ENCODE assay signal across 27 mouse cellular contexts in genomic region chr5:75518213-75518612, GRCm38 (mm10). TPM values are rescaled to one million over a fixed set of nuclear protein-coding genes. Genes with fewer than 3 reads are reported as not detected.
A peak's percentile ranks its signal among the peaks of the same experiment; 100 is the strongest.
DNase-seq lines count a peak whose midpoint lies in the region; ATAC-seq and TF ChIP-seq lines count a peak whose summit lies in the region.
"Had no signal": no experiment of that assay in that cellular context is flagged by ENCODE, and none has a peak within 500 bp of the region (broad histone marks: within the 10 kb centered on the region; RNA-seq: fewer than 3 reads in every experiment).

No protein-coding gene starts in this region.

- TF ChIP-seq CTCF in lung, embryonic 14.5 days (IDR thresholded peaks at IDR 0.05; ENCODE audit: low read depth): no peak

- no peak overlapping the region for H3K4me3 ChIP-seq in hindbrain, embryonic 11.5 days (ENCODE audit: low read depth, low read length)
- no peak overlapping the region for H3K4me3 ChIP-seq in hindbrain, embryonic 13.5 days
- no peak overlapping the region for H3K4me3 ChIP-seq in lung, embryonic 14.5 days (ENCODE audit: low read depth, low read length)
- H3K4me3 ChIP-seq in ES-E14 (ENCODE audit: insufficient read depth in 1 of 2, low read depth in 1 of 2, low read length in 2 of 2, poor library complexity in 1 of 2, severe bottlenecking in 1 of 2): peak overlapping the region in 1 of 2 experiments; percentile 46; a peak in 1 of 4 replicates
- H3K4me3 ChIP-seq in neural tube, embryonic 15.5 days (replicated peaks): no peak overlapping the region
- H3K4me3 ChIP-seq: embryonic facial prominence, embryonic 13.5 days; forebrain, embryonic 13.5 days; heart, embryonic 15.5 days; limb, embryonic 15.5 days; liver, embryonic 15.5 days; stomach, embryonic 15.5 days had no signal

- no peaks in the 10 kb centered on the region for H3K27me3 ChIP-seq in hindbrain, embryonic 11.5 days (ENCODE audit: control insufficient read depth, insufficient read depth, low read length)
- no peaks in the 10 kb centered on the region for H3K27me3 ChIP-seq in hindbrain, embryonic 13.5 days
- H3K27me3 ChIP-seq in lung, embryonic 14.5 days (ENCODE audit: insufficient read depth, low read length): no peaks in the 10 kb centered on the region
- H3K27me3 ChIP-seq in neural tube, embryonic 15.5 days (replicated peaks): no peaks in the 10 kb centered on the region
- H3K27me3 ChIP-seq: CH12.LX; embryonic facial prominence, embryonic 13.5 days; forebrain, embryonic 13.5 days; heart, embryonic 15.5 days; limb, embryonic 15.5 days; liver, embryonic 15.5 days had no signal

- H3K4me1 ChIP-seq in hindbrain, embryonic 11.5 days (replicated peaks; ENCODE audit: control insufficient read depth, insufficient read depth, low read length): no peaks in the 10 kb centered on the region
- H3K4me1 ChIP-seq in hindbrain, embryonic 13.5 days (replicated peaks): peaks cover 8% of the 10 kb centered on the region
- H3K4me1 ChIP-seq in lung, embryonic 14.5 days (ENCODE audit: insufficient read depth): no peaks in the 10 kb centered on the region
- peaks cover 3 to 9% of the 10 kb centered on the region in 2 experiments; a peak in 3 of 4 replicates for H3K4me1 ChIP-seq in ES-E14 (ENCODE audit: control insufficient read depth in 2 of 2, insufficient read depth in 2 of 2, low read length in 2 of 2, poor library complexity in 1 of 2)
- H3K4me1 ChIP-seq in neural tube, embryonic 15.5 days: peaks cover 3% of the 10 kb centered on the region; the same call in 1 of the 2 replicates
- H3K4me1 ChIP-seq: embryonic facial prominence, embryonic 13.5 days; forebrain, embryonic 13.5 days; heart, embryonic 15.5 days; limb, embryonic 15.5 days had no signal

- DNase-seq in hindbrain, embryonic 11.5 days (ENCODE audit: low spot score): peak; percentile 19
- DNase-seq in lung, embryonic 14.5 days: no peak
- DNase-seq in lung, postnatal 14 days: no peak
- peak; percentile 40 for DNase-seq in ES-E14 (ENCODE audit: low read depth, low spot score)
- DNase-seq in layer of hippocampus, postnatal 25 days (ENCODE audit: extremely low spot score in 1 of 2, low spot score in 1 of 2): no peak
- DNase-seq: adrenal gland, adult 2 months; B cell, adult 2 months; cerebellum, adult 11-12 months; cerebellum, postnatal 14 days; embryo, embryonic 11 days; gastrocnemius, postnatal 36 days; heart, postnatal 4 days; left cerebral cortex, postnatal 4 days; thymus, adult 18-20 months; thymus, postnatal 36 days had no signal

- no peak overlapping the region for H3K27ac ChIP-seq in hindbrain, embryonic 11.5 days (ENCODE audit: low read depth, low read length)
- H3K27ac ChIP-seq in hindbrain, embryonic 13.5 days: no peak overlapping the region
- H3K27ac ChIP-seq in lung, embryonic 14.5 days (ENCODE audit: low read depth): no peak overlapping the region
- no peak overlapping the region for H3K27ac ChIP-seq in ES-E14 (ENCODE audit: insufficient read depth, low read depth, low read length, poor library complexity, severe bottlenecking)
- no peak overlapping the region for H3K27ac ChIP-seq in neural tube, embryonic 15.5 days (replicated peaks)
- H3K27ac ChIP-seq: embryonic facial prominence, embryonic 13.5 days; forebrain, embryonic 13.5 days; heart, embryonic 15.5 days; limb, embryonic 15.5 days; liver, embryonic 15.5 days; macrophage; stomach, embryonic 15.5 days had no signal

- no peaks in the 10 kb centered on the region for H3K9me3 ChIP-seq in hindbrain, embryonic 11.5 days (ENCODE audit: control insufficient read depth, low read length)
- H3K9me3 ChIP-seq in hindbrain, embryonic 13.5 days: no peaks in the 10 kb centered on the region
- H3K9me3 ChIP-seq in lung, embryonic 14.5 days (ENCODE audit: low read depth, low read length): no peaks in the 10 kb centered on the region
- no peaks in the 10 kb centered on the region for H3K9me3 ChIP-seq in ES-E14 (ENCODE audit: control insufficient read depth, insufficient read depth, low read depth, low read length)
- no peaks in the 10 kb centered on the region for H3K9me3 ChIP-seq in neural tube, embryonic 15.5 days (replicated peaks)
- H3K9me3 ChIP-seq: embryonic facial prominence, embryonic 13.5 days; forebrain, embryonic 13.5 days; heart, embryonic 15.5 days; limb, embryonic 15.5 days; liver, embryonic 15.5 days; stomach, embryonic 15.5 days had no signal

- ATAC-seq in hindbrain, embryonic 11.5 days (ENCODE audit: low FRiP score): no peak
- ATAC-seq in hindbrain, embryonic 13.5 days (ENCODE audit: low FRiP score): no peak; the same call in 1 of the 2 replicates
- 0 out of 2 replicates have a peak, but pooled peaks have one; percentile 63 for ATAC-seq in lung, embryonic 14.5 days (ENCODE audit: insufficient read depth)
- ATAC-seq in neural tube, embryonic 15.5 days (ENCODE audit: low FRiP score): no peak
- ATAC-seq: forebrain, embryonic 13.5 days; intestine, postnatal 0 days had no signal

- WGBS in hindbrain, embryonic 11.5 days: 63% methylated on average over 8 of the region's 8 CpGs
- 43% methylated on average over 8 of the region's 8 CpGs for WGBS in hindbrain, embryonic 13.5 days
- 47% methylated on average over 8 of the region's 8 CpGs for WGBS in lung, embryonic 14.5 days
- WGBS in neural tube, embryonic 15.5 days: 56% methylated on average over 8 of the region's 8 CpGs

- H3K4me2 ChIP-seq in hindbrain, embryonic 11.5 days (replicated peaks; ENCODE audit: low read depth, low read length): no peak overlapping the region
- no peak overlapping the region for H3K4me2 ChIP-seq in hindbrain, embryonic 13.5 days
- H3K4me2 ChIP-seq in lung, embryonic 14.5 days: no peak overlapping the region
- 0 out of 2 replicates have a peak overlapping the region, but pooled peaks have one; percentile 3 for H3K4me2 ChIP-seq in neural tube, embryonic 15.5 days
- H3K4me2 ChIP-seq: embryonic facial prominence, embryonic 13.5 days; forebrain, embryonic 13.5 days; heart, embryonic 15.5 days; limb, embryonic 15.5 days; liver, embryonic 15.5 days; midbrain, embryonic 11.5 days; stomach, embryonic 15.5 days had no signal

- no peaks in the 10 kb centered on the region for H3K36me3 ChIP-seq in hindbrain, embryonic 11.5 days (ENCODE audit: control insufficient read depth, insufficient read depth, low read length)
- H3K36me3 ChIP-seq in hindbrain, embryonic 13.5 days: no peaks in the 10 kb centered on the region
- H3K36me3 ChIP-seq in lung, embryonic 14.5 days (ENCODE audit: insufficient read depth): no peaks in the 10 kb centered on the region
- H3K36me3 ChIP-seq in ES-E14 (ENCODE audit: control insufficient read depth, insufficient read depth, low read length, poor library complexity, severe bottlenecking): no peaks in the 10 kb centered on the region
- no peaks in the 10 kb centered on the region for H3K36me3 ChIP-seq in neural tube, embryonic 15.5 days
- H3K36me3 ChIP-seq: embryonic facial prominence, embryonic 13.5 days; heart, embryonic 15.5 days; limb, embryonic 15.5 days; liver, embryonic 15.5 days; stomach, embryonic 15.5 days had no signal

- in situ Hi-C loops in ES-E14 (cut with MboI; ENCODE audit: low sequenced_read_pairs in 2 of 2, unreplicated experiment in 2 of 2): no loop called here

- no peak overlapping the region for H3K9ac ChIP-seq in hindbrain, embryonic 11.5 days (ENCODE audit: low read depth, low read length)
- H3K9ac ChIP-seq in hindbrain, embryonic 13.5 days: no peak overlapping the region
- H3K9ac ChIP-seq in lung, embryonic 14.5 days: no peak overlapping the region
- H3K9ac ChIP-seq in ES-E14 (ENCODE audit: insufficient read depth, low read depth, low read length, poor library complexity, severe bottlenecking): no peak overlapping the region; the same call in 1 of the 2 replicates
- no peak overlapping the region for H3K9ac ChIP-seq in neural tube, embryonic 15.5 days (replicated peaks)
- H3K9ac ChIP-seq: embryonic facial prominence, embryonic 13.5 days; forebrain, embryonic 13.5 days; heart, embryonic 15.5 days; limb, embryonic 15.5 days; liver, embryonic 15.5 days; stomach, embryonic 15.5 days had no signal

TF ChIP-seq in ES-E14, 5 proteins besides CTCF, POLR2A, EP300 and RAD21:
- TF ChIP-seq CHD2 (IDR thresholded peaks at IDR 0.05; ENCODE audit: low read depth, low read length): no peak
- TF ChIP-seq ZNF384 (IDR thresholded peaks at IDR 0.05; ENCODE audit: low read depth, low read length): no peak
- TF ChIP-seq ZC3H11A (IDR thresholded peaks at IDR 0.05; ENCODE audit: borderline replicate concordance, low read depth, low read length): no peak
- no peak for TF ChIP-seq MAFK (IDR thresholded peaks at IDR 0.05; ENCODE audit: insufficient read depth, low read depth, low read length)
- TF ChIP-seq HCFC1 (IDR thresholded peaks at IDR 0.05; ENCODE audit: borderline replicate concordance, insufficient read depth, low read length): no peak

RNA-seq across cellular contexts. Expression of gene Kit, which starts 56.5 kb away (rescaled TPM):
- polyA plus RNA-seq in hindbrain, embryonic 11.5 days (2014; fragmentation: Nextera tagmentation; extraction: Ambion mirVana): 34.8 and 39.0 TPM in 2 replicates
- polyA plus RNA-seq in hindbrain, embryonic 13.5 days (2015; fragmentation: Nextera tagmentation; extraction: Ambion mirVana): 50.1 and 57.9 TPM in 2 replicates
- 44.7 and 49.0 TPM in 2 replicates for polyA plus RNA-seq in lung, embryonic 14.5 days (2014; fragmentation: Nextera tagmentation; extraction: Ambion mirVana)
- total RNA-seq in ES-E14 (2012; rRNA removed): 37.3 and 66.4 TPM in 2 replicates
- 44.2 and 46.0 TPM in 2 replicates for polyA plus RNA-seq in neural tube, embryonic 15.5 days (2015; fragmentation: Nextera tagmentation; extraction: Ambion mirVana)
- total RNA-seq in layer of hippocampus, postnatal 25 days (2021): 10 to 100 TPM; 72.5 to 76.6 TPM

Comparison
In these comparisons a context has a peak if more than half of its experiments do, and no peak if none do; other contexts are left out.
1. DNase-seq: peak in hindbrain, embryonic 11.5 days (single experiment) and ES-E14 (single experiment); none in lung, embryonic 14.5 days (single experiment), lung, postnatal 14 days (single experiment) and layer of hippocampus, postnatal 25 days (0 of 2).